Mouse (Mus musculus) forebrain, embryonic 10.5 days (tissue): ENCODE data around the gene Pcgf5. TPM values are rescaled to one million over a fixed set of nuclear protein-coding genes. Genes with fewer than 3 reads are reported as not detected.
"Not testable (repeated sequence)": the region's sequence is repeated elsewhere in the genome, so short reads cannot be mapped to it uniquely, and the experiment has no call there.

ENCODE experiments used
- DNase-seq: peaks from one replicate; pipeline ENCODE4 v3.0.0-alpha.2; 2017; ENCODE audit warnings: low spot score; ENCODE audit errors: extremely low spot score
- H3K27ac ChIP-seq: fragments of 300-500 bp; sonication (generic); 2 replicates; pipeline ENCODE4 v1.5.1; 2016; ENCODE audit warnings: mild to moderate bottlenecking
- H3K27me3 ChIP-seq: fragments of 300-500 bp; sonication (generic); 2 replicates; pipeline ENCODE4 v1.6.1; 2016; ENCODE audit warnings: mild to moderate bottlenecking; ENCODE audit not compliant: poor library complexity, severe bottlenecking
- H3K36me3 ChIP-seq: fragments of 300-500 bp; sonication (generic); replicated peaks from 2 replicates; pipeline ENCODE4 v1.6.1; 2016; ENCODE audit warnings: mild to moderate bottlenecking, moderate library complexity
- H3K4me1 ChIP-seq: fragments of 300-500 bp; sonication (generic); 2 replicates; pipeline ENCODE4 v1.6.1; 2016
- H3K4me3 ChIP-seq: fragments of 300-500 bp; sonication (generic); 2 replicates; pipeline ENCODE4 v1.5.1; 2016; ENCODE audit warnings: mild to moderate bottlenecking, moderate library complexity
- H3K9me3 ChIP-seq: fragments of 300-500 bp; sonication (generic); 2 replicates; pipeline ENCODE4 v1.6.1; 2016; ENCODE audit warnings: mild to moderate bottlenecking, moderate library complexity
- WGBS: fragments of 180-500 bp; shearing (Covaris S2); methylation state at CpG from one replicate; pipeline ENCODE4 v1.1.7; 2016; 5-methylcytosine and 5-hydroxymethylcytosine counted together
- polyA plus RNA-seq: library from polyadenylated mRNA; unstranded; fragments of >200 nt; fragmentation: Nextera tagmentation; extraction: Ambion mirVana; gene quantifications from 2 replicates; pipeline ENCODE4 v1.2.1, GENCODE M21; 2016

The Pcgf5 gene
- polyA plus RNA-seq, 1 experiment from 2014 or later: 11.6 TPM

DNA sequence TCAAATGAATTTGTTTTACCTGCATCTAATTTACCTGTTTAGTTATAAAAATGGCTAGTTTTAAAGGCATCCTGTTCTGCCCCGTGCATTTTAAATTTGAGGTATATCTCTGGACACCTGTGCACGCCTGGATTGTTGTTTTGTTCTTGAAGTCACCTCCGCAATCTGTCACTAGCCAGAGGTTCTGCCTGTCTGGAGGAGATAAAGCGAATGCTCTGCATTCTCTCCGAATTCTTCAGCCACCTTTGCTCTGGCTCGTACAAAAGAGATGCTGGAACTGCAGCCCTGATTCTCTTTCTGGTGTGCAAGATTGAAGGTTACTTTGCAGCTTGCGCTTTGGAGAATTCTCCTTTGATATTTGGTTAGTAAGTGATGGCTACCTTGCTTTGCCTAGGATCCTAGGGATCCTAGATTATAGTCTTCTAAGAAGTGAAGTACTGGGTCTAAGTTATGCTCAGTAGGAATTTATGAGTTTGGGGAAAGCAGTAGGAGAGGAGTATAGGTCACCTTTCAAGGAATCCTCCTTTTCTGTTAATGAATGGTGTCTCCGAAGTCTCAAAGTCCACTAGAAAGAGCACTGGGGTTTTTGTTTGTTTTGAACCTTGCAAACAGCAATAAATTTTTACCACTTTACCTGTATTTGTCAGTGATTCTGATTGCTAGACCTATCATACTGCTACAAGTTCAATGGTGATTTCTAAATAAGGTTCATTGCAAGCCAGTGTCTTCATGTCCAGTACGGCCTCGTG, 60.4 kb downstream of the Pcgf5 start:
- H3K4me3 ChIP-seq: no peak overlapping the region; the same call in 1 of the 2 replicates
- H3K4me1 ChIP-seq: peaks cover 16% of the 10 kb centered on the region
- H3K27ac ChIP-seq: no peak overlapping the region
- H3K9me3 ChIP-seq: no peaks in the 10 kb centered on the region
- WGBS: 69% methylated on average over 10 of the region's 10 CpGs
- DNase-seq: no peak
- H3K36me3 ChIP-seq: no peaks in the 10 kb centered on the region
- peaks cover 36% of the 10 kb centered on the region for H3K27me3 ChIP-seq

DNA sequence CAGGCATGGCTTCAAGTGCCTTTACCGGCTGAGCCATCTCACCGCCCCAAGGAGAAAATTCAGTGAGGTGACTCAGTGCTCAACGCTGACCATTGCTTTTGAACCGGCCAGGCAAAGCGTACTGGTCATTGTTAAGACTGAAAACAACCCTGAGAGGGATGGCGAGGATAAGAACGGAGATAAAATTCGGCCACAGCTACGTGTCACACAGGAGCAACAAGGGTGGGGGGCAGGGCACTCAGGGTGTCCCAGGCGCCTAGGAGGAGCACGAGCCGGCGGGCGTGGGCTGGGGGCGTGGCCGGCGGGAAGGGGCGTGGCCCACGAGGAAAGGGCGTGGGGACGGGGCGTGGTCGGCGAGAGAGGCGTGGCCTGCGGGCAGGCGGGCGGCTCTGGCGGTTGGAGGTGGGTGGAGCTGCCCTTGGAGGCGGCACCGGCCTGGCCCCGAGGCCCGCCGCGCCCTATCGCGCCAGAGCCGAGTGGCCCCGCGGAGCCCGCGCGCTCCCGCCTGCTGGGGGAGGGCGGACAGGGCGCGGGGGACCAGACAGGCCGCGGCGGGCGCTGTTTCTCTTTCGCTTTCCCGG, 61.3 kb downstream of the Pcgf5 start:
- Histone ChIP-seq H3K4me3 (peak overlapping the region; percentile 73), H3K27me3 (peaks cover 36% of the 10 kb centered on the region), H3K36me3 (no peaks in the 10 kb centered on the region), H3K9me3 (no peaks in the 10 kb centered on the region), H3K4me1 (peaks cover 16% of the 10 kb centered on the region), H3K27ac (peak overlapping the region; percentile 87)
- 0% methylated on average over 52 of the region's 53 CpGs for WGBS
- DNase-seq: peak; percentile 90

DNA sequence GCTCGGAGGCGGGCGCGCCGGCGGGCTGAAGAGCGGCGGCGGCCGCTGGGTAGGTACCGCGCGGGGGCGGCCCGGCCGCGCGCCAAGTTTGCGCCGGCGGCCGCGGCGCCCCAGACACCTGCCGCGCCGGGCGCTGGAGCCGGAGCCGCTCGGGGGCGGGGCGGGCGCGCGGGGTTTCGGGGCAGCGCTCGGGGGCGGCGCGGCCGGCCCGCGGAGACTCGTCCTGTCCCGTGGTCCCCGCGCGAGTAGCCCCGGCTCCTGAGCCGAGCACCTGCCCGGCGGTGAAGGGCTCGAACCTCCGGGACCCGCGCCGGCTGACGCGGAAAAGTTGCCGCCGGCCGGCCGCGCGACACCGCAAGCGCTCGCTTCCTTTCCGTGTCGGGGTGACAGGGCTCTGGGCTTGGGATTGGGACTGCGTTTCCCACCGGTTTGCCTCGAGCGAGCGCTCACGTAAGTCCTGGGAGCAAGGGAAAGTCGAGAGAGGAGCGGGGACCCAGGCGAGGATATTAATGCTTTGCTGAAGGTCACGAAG, 61.8 kb downstream of the Pcgf5 start:
- 5% methylated on average over 81 of the region's 82 CpGs for WGBS
- peak overlapping the region; percentile 73 for H3K4me3 ChIP-seq
- peaks cover 36% of the 10 kb centered on the region for H3K27me3 ChIP-seq
- peaks cover 16% of the 10 kb centered on the region for H3K4me1 ChIP-seq
- H3K9me3 ChIP-seq: no peaks in the 10 kb centered on the region
- DNase-seq: peak; percentile 48
- no peaks in the 10 kb centered on the region for H3K36me3 ChIP-seq
- peak overlapping the region; percentile 87 for H3K27ac ChIP-seq

DNA sequence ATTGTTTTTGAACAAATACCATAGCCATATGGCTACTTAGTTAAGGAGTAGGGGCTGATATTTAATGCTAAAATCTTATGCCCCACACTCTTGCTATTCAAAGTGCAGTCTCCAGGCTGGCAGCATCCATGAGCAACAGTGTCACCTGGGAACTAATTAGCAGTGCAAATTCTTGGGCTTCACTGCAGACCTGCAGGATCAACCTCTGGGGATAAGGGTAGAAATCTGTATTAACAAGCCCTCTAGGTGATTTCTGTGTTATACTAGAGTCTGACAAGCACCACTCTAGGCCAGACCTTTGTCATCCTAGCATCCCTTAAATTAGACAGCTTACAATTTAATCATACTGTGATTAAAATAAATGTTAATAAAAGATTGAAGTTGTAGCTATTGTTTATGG, 71.8 kb downstream of the Pcgf5 start:
- Histone ChIP-seq H3K36me3 (no peaks in the 10 kb centered on the region), H3K27me3 (no peaks in the 10 kb centered on the region), H3K9me3 (no peaks in the 10 kb centered on the region), H3K27ac (no peak overlapping the region), H3K4me3 (no peak overlapping the region), H3K4me1 (peaks cover 3% of the 10 kb centered on the region; the same call in 1 of the 2 replicates)
- DNase-seq: no peak

DNA sequence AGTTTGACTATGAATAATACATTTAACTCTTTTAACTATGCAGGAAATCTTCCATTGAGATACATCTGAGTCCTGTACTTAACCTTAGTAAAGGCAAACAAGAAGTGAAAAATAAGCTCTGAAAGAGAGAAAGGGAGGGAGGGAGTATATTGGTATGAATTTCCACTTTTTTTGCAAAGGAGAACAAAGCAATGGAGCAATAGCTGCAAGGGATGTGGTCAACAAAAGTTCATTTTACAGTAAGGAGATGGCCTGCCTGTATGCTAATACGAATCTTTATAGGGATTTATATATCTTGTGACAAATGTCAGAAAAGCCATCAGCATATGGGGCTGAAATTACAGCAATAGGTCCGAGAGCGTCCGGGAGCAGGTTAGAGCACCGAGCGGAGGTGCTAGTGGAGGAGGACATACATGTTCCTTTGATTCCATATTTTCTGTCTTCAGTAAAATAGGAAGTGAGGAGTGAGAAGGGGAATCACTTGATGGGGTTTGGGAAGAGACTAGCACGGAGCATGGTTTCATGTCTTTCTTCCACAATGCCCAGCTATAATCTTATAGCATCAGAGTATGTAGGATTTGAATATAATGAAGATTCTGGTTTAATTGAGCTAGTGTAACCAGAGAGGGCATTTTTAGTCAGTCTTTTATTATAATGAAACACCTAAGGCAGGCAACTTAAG, 79.2 kb downstream of the Pcgf5 start:
- no peaks in the 10 kb centered on the region for H3K27me3 ChIP-seq
- 95% methylated on average over 7 of the region's 7 CpGs for WGBS
- no peaks in the 10 kb centered on the region for H3K4me1 ChIP-seq
- H3K27ac ChIP-seq: no peak overlapping the region
- no peak overlapping the region for H3K4me3 ChIP-seq
- H3K9me3 ChIP-seq: no peaks in the 10 kb centered on the region
- H3K36me3 ChIP-seq: no peaks in the 10 kb centered on the region
- DNase-seq: no peak

DNA sequence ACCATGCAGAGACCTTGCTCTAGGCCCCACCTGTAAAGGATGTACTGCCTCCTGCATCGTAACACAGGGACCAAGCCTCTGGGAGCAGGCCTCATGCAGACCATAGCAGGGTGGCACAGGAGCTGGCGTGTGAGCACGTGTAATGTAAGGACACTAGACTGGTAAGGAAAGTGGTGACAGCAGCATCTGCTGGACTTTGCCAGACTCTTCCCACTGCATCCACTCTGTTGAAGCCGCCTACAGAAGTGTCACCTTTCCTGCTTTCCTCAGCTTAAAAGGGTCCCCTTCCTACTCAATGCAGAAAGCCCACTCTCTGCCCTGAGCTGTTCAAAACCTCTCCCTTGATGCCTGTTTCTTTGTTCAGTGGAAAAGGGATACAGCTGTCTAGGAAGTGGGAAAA, 80.0 kb downstream of the Pcgf5 start:
- DNase-seq: no peak
- H3K27ac ChIP-seq: no peak overlapping the region
- H3K9me3 ChIP-seq: no peaks in the 10 kb centered on the region
- no peaks in the 10 kb centered on the region for H3K27me3 ChIP-seq
- H3K4me1 ChIP-seq: no peaks in the 10 kb centered on the region
- H3K36me3 ChIP-seq: no peaks in the 10 kb centered on the region
- no peak overlapping the region for H3K4me3 ChIP-seq
- 82% methylated on average over 4 of the region's 4 CpGs for WGBS

DNA sequence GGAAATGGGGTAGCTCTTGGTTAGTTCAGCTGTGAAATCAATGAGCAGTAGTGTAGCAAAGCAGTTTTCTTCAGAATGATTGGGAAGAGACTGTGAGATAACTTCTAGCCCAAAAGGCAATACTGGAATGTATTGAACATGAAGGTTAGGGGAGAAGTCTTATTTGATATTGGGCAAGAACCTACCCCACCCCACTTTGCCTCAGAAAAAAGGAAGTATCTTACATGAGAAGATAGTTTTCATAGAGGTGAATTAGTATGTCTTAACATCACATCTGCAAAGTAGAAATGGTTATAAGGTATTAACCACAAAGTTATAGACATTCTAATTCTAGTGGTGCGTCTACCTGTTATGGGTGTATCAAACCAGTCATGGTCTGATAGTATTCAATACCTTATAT, 81.2 kb downstream of the Pcgf5 start:
- H3K36me3 ChIP-seq: no peaks in the 10 kb centered on the region
- H3K4me1 ChIP-seq: no peaks in the 10 kb centered on the region; the same call in 1 of the 2 replicates
- 91% methylated on average over 1 of the region's 1 CpGs for WGBS
- no peaks in the 10 kb centered on the region for H3K27me3 ChIP-seq
- no peak for DNase-seq
- H3K9me3 ChIP-seq: no peaks in the 10 kb centered on the region
- no peak overlapping the region for H3K4me3 ChIP-seq
- H3K27ac ChIP-seq: no peak overlapping the region

DNA sequence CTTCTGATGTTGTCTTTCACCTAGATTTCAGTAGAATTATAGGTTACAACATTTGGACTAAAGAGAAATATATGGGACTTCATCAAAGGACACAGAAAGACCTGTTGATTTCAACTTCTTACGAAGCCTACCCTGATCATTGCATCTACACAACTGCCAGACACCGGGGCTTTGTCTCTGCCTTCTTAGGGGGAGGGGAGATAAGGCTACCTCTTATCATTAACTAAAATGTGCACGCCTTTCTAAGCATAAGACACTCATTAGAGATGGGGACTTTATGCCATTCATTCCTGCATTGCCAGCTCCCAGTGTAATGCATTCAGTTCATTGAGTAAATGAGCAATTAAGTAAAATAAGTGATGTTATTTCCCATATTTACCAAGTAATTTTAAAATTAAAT, 85.1 kb downstream of the Pcgf5 start:
- no peaks in the 10 kb centered on the region for H3K9me3 ChIP-seq
- no peak overlapping the region for H3K4me3 ChIP-seq
- no peak overlapping the region for H3K27ac ChIP-seq
- WGBS: 89% methylated on average over 3 of the region's 3 CpGs
- DNase-seq: no peak
- no peaks in the 10 kb centered on the region for H3K27me3 ChIP-seq
- no peaks in the 10 kb centered on the region for H3K36me3 ChIP-seq
- H3K4me1 ChIP-seq: no peaks in the 10 kb centered on the region; the same call in 1 of the 2 replicates

DNA sequence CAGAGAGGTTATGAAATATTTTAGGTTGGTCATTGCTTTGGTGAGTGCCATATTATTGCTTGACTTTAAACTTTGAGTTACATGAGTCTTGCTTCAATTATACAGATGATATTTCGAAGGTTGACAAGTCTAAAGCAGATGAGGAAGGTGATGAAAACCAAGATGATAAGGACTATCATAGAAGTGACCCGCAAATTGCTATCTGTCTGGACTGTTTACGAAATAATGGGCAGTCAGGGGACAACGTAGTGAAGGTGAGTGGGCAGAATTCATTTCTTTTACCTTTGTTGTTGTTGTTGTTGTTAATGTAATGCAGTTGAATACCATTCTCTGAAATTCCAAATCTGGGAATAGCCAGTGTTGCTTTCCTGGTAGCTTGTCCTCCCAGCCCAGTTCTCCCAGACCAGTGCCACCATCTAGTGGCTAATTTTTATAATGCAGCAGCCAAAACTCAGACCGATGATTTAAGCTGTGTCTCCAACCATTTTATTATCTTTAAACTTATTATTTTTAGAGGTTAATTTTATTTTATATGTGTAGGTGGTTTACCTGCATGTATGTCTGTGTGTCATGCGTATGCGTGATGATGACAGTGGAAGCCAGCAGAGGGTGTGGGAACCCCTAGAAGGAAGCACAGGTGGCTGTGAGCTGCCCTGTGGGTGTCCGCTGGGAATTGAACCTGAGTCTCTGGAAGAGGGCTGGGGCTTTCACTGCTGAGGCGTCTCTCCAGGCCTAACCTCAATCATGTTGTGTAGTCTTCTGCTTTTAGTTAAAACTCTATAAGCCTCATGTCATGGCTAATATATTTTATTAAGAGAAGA, 92.0 kb downstream of the Pcgf5 start:
- Histone ChIP-seq H3K4me3 (no peak overlapping the region), H3K27me3 (no peaks in the 10 kb centered on the region), H3K9me3 (no peaks in the 10 kb centered on the region), H3K27ac (no peak overlapping the region), H3K36me3 (no peaks in the 10 kb centered on the region), H3K4me1 (no peaks in the 10 kb centered on the region)
- 59% methylated on average over 9 of the region's 9 CpGs for WGBS
- DNase-seq: peak; percentile 19

DNA sequence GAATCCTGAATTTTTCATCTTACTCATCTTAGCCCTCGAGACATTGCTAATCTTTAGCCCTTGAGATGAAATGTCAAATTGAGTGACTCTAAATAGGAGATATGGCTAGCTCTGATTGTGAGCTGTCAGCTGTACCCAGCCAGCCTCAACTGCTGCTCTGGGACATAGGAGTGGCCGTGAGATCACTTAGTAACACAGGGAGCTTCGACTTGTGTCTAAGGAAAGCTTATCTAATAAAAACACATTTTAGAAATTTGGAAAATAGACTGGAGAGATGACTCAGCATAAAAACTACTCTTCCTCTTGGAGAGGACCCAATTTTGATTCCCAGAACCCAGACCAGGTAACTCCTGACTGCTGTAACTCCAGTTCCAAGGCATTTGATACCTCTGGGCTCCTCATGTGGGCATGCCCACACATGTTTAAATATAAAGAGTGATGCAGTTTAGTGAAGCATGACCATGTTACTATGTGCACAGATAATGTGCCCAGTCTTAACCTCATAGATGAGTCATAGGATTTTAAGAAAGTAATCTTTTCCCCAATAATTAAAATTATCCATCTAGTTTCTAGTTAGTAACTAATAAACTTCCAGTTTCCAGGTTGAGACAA, 103.0 kb downstream of the Pcgf5 start:
- Histone ChIP-seq H3K4me3 (no peak overlapping the region), H3K27me3 (no peaks in the 10 kb centered on the region), H3K27ac (no peak overlapping the region), H3K9me3 (no peaks in the 10 kb centered on the region), H3K4me1 (no peaks in the 10 kb centered on the region), H3K36me3 (no peaks in the 10 kb centered on the region)
- WGBS: 92% methylated on average over 3 of the region's 3 CpGs
- no peak for DNase-seq

DNA sequence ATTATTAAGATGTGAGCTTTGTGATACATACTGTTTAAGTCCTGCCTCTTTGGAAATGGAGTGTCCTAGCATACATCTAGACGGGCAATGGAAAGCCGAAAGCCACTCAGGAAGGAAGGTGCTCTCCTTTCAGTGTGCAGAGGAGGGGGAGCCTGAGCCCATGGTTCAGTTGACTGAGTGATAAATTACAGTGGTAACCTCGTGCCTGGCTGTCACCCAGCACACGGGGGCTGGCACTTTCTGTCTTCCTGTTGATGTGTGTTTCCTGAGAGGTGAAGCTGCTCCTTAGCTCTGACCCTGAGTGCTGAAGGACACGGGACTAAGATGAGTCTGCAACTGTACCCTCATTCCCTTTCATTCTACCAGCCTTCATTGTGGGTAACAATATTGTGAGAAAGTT, 103.6 kb downstream of the Pcgf5 start:
- H3K27ac ChIP-seq: no peak overlapping the region
- H3K27me3 ChIP-seq: no peaks in the 10 kb centered on the region
- no peaks in the 10 kb centered on the region for H3K9me3 ChIP-seq
- no peak overlapping the region for H3K4me3 ChIP-seq
- no peaks in the 10 kb centered on the region for H3K4me1 ChIP-seq
- no peak for DNase-seq
- H3K36me3 ChIP-seq: no peaks in the 10 kb centered on the region
- 67% methylated on average over 5 of the region's 5 CpGs for WGBS

DNA sequence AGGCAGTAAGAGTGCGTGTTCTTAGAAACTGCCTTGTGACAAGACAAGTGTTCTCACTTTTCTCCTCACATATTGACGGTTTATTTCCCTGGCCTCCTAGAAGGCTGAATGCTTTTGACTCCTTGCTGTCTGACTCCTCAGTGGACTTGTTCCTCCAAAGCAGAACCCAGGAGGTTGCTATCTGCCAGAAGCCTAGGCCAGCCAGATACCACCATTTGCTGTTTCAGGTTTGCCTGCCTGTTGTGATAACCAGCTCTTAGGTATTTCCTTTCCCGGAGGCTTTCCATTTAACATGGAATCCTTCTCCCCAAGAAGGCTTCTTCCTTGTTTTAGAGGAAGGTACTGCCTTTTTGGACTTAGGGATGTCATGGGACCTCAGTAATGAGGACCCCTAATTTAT, 104.1 kb downstream of the Pcgf5 start:
- WGBS: 91% methylated on average over 3 of the region's 3 CpGs
- H3K27me3 ChIP-seq, DNase-seq, H3K4me1 ChIP-seq, H3K27ac ChIP-seq, H3K9me3 ChIP-seq, H3K4me3 ChIP-seq, H3K36me3 ChIP-seq: not testable (repeated sequence)
